Mouse (Mus musculus): ENCODE measurements at regions not wholly inside any gene's neighbourhood (a gene's known extent, or its start where the extent isn't known, plus 50 kb on each side); places are given as distances from the start of the nearest gene placed in this dataset.

GRCm38 (mm10) chr1:94149958-94150357, 97.6 kb upstream of the Pdcd1 start:
- ATAC-seq (ENCODE audit: low read depth) = no peak
- Histone ChIP-seq H3K27me3 (ENCODE audit: control insufficient read depth, insufficient read depth, low read depth, low read length) (no peaks in the 10 kb centered on the region), H3K36me3 (ENCODE audit: control insufficient read depth, insufficient read depth) (no peaks in the 10 kb centered on the region), H3K27ac (ENCODE audit: low read length) (no peak overlapping the region), H3K4me1 (ENCODE audit: control insufficient read depth, low read depth, low read length) (no peaks in the 10 kb centered on the region), H3K4me3 (ENCODE audit: low read depth, low read length) (no peak overlapping the region), H3K9ac (ENCODE audit: low read depth, low read length) (no peak overlapping the region), H3K9me3 (replicated peaks; ENCODE audit: control insufficient read depth, low read length) (no peaks in the 10 kb centered on the region), H3K4me2 (ENCODE audit: low read depth, low read length) (no peak overlapping the region)
- 59% methylated on average over 4 of the region's 4 CpGs for WGBS (ENCODE audit: insufficient replicate concordance)

GRCm38 (mm10) chr1:94147015-94147414, 94.7 kb upstream of the Pdcd1 start:
- H3K9me3 ChIP-seq (replicated peaks; ENCODE audit: control insufficient read depth, low read length) = no peaks in the 10 kb centered on the region
- no peaks in the 10 kb centered on the region for H3K4me1 ChIP-seq (ENCODE audit: control insufficient read depth, low read depth, low read length)
- no peak for ATAC-seq (ENCODE audit: low read depth)
- no peak overlapping the region for H3K4me3 ChIP-seq (ENCODE audit: low read depth, low read length)
- H3K27me3 ChIP-seq (ENCODE audit: control insufficient read depth, insufficient read depth, low read depth, low read length) = no peaks in the 10 kb centered on the region
- H3K9ac ChIP-seq (ENCODE audit: low read depth, low read length) = no peak overlapping the region
- peak overlapping the region; percentile 12; the same call in 1 of the 2 replicates for H3K4me2 ChIP-seq (ENCODE audit: low read depth, low read length)
- WGBS (ENCODE audit: insufficient replicate concordance) = 20% methylated on average over 4 of the region's 4 CpGs
- H3K36me3 ChIP-seq (ENCODE audit: control insufficient read depth, insufficient read depth) = no peaks in the 10 kb centered on the region
- no peak overlapping the region for H3K27ac ChIP-seq (ENCODE audit: low read length)

GRCm38 (mm10) chr1:94140518-94140917, 88.2 kb upstream of the Pdcd1 start:
- no peak for ATAC-seq (ENCODE audit: low read depth)

GRCm38 (mm10) chr1:94139445-94140062, 87.2 kb upstream of the Pdcd1 start:
- WGBS (ENCODE audit: insufficient replicate concordance) = 54% methylated on average over 5 of the region's 5 CpGs
- Histone ChIP-seq H3K27ac (ENCODE audit: low read length) (no peak overlapping the region), H3K4me1 (ENCODE audit: control insufficient read depth, low read depth, low read length) (no peaks in the 10 kb centered on the region), H3K36me3 (ENCODE audit: control insufficient read depth, insufficient read depth) (no peaks in the 10 kb centered on the region), H3K4me3 (ENCODE audit: low read depth, low read length) (no peak overlapping the region), H3K27me3 (ENCODE audit: control insufficient read depth, insufficient read depth, low read depth, low read length) (no peaks in the 10 kb centered on the region), H3K9ac (ENCODE audit: low read depth, low read length) (no peak overlapping the region), H3K9me3 (replicated peaks; ENCODE audit: control insufficient read depth, low read length) (no peaks in the 10 kb centered on the region), H3K4me2 (ENCODE audit: low read depth, low read length) (no peak overlapping the region)
- ATAC-seq (ENCODE audit: low read depth) = no peak

More at GRCm38 (mm10) chr1:94140518-94140917, 88.2 kb upstream of the Pdcd1 start:
- 57% methylated on average over 3 of the region's 3 CpGs for WGBS (ENCODE audit: insufficient replicate concordance)
- Histone ChIP-seq H3K27ac (ENCODE audit: low read length) (no peak overlapping the region), H3K4me3 (ENCODE audit: low read depth, low read length) (no peak overlapping the region), H3K36me3 (ENCODE audit: control insufficient read depth, insufficient read depth) (no peaks in the 10 kb centered on the region), H3K4me2 (ENCODE audit: low read depth, low read length) (no peak overlapping the region), H3K27me3 (ENCODE audit: control insufficient read depth, insufficient read depth, low read depth, low read length) (no peaks in the 10 kb centered on the region), H3K4me1 (ENCODE audit: control insufficient read depth, low read depth, low read length) (no peaks in the 10 kb centered on the region), H3K9ac (ENCODE audit: low read depth, low read length) (no peak overlapping the region), H3K9me3 (replicated peaks; ENCODE audit: control insufficient read depth, low read length) (no peaks in the 10 kb centered on the region)

- Histone ChIP-seq H3K36me3 (ENCODE audit: control insufficient read depth, insufficient read depth) (no peaks in the 10 kb centered on the region), H3K4me3 (ENCODE audit: low read depth, low read length) (no peak overlapping the region), H3K4me2 (ENCODE audit: low read depth, low read length) (no peak overlapping the region), H3K9me3 (replicated peaks; ENCODE audit: control insufficient read depth, low read length) (no peaks in the 10 kb centered on the region), H3K27ac (ENCODE audit: low read length) (no peak overlapping the region), H3K9ac (ENCODE audit: low read depth, low read length) (no peak overlapping the region), H3K4me1 (ENCODE audit: control insufficient read depth, low read depth, low read length) (no peaks in the 10 kb centered on the region), H3K27me3 (ENCODE audit: control insufficient read depth, insufficient read depth, low read depth, low read length) (no peaks in the 10 kb centered on the region)
- 67% methylated on average over 8 of the region's 8 CpGs for WGBS (ENCODE audit: insufficient replicate concordance)
- no peak for ATAC-seq (ENCODE audit: low read depth)
These were observed 84.4 kb upstream of the Pdcd1 start for GRCm38 (mm10) chr1:94136731-94137130.
